Mouse (Mus musculus): Measurements from ENCODE around the gene Slc35b1. TPM values are rescaled to one million over a fixed set of nuclear protein-coding genes. Genes with fewer than 3 reads are reported as not detected.

Slc35b1 gene
- polyA plus RNA-seq, 1 experiment from 2014 or later = 154 TPM

DNA sequence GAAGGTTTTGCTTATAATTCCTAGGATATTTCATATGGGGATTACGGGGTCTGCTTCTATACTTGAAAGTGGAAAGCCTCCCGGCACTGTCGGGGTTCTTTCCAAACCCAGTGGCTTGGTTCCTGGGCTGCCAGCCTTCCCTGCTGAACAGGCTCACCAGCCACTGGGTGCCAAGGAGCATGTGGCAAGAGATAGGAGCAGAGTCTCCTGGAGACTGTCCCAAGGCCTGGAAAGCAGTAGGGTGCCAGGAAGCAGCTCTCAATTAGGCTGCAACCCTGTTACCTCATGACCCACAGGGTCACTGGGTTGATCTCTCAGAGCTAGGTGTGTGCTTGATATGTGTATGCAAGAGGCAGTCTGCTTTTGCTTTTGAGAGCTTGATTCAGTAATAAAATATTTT, 28.1 kb downstream of the Slc35b1 start:
- Histone ChIP-seq H3K27me3 (replicated peaks; ENCODE audit: control insufficient read depth, insufficient read depth, low read length) (no peaks in the 10 kb centered on the region), H3K4me2 (ENCODE audit: low read length) (no peak overlapping the region), H3K9ac (replicated peaks; ENCODE audit: low read depth, low read length) (no peak overlapping the region), H3K36me3 (ENCODE audit: control insufficient read depth, insufficient read depth) (no peaks in the 10 kb centered on the region), H3K4me3 (replicated peaks; ENCODE audit: low read length) (no peak overlapping the region), H3K4me1 (replicated peaks; ENCODE audit: control insufficient read depth, insufficient read depth, low read length) (peaks cover 25% of the 10 kb centered on the region), H3K27ac (ENCODE audit: low read length) (0 out of 2 replicates have a peak overlapping the region, but pooled peaks have one; percentile 22), H3K9me3 (ENCODE audit: control insufficient read depth, low read length) (no peaks in the 10 kb centered on the region)
- no peak for ATAC-seq
- WGBS = 71% methylated on average over 3 of the region's 3 CpGs

DNA sequence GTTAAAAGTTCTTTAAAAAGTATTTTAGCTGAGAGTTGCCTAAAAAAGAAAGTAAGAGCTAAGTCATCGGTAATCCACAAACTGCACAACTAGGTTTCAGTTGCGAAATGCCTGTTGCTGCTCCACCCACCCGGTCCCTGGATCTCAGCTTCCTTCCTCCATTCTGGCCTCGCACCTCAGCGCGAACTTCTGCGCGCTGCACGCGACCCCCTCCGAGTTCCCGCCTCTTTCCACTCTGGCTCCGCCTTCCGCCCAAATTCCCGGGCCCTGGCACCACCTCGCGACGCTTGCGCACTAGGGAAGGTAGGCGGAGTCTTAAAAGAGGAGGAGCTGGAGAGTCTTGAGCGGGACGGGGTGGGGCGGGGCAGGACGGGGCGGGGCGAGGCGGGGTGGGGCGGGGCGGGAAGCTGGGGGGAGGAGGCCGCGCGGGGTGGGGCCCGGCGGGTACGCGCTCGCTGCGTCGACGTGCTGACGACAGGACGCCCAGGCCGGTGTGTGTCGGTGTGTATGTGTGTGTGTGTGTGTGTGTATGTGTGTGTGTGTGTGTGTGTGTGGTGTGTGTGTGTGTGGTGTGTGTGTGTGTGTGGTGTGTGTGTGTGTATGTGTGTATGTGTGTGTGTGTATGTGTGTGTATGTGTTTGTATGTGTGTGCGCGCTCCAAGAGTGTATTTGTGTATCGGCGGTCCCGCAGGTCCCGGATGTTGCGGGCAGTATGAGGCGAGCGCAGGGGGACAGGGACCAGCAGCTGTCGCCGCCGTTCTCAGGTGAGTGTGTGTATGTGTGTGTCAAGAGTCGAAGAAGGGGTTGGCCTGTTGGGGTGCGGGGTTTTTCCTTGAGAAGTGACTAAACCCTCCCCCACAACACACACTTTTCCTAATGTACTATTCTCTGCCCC, 29.4 kb downstream of the Slc35b1 start, which contains the start of gene Spop:
Gene Spop, plus strand, starts transcription at position 440 of the 895 bp plus-strand sequence.
- no peaks in the 10 kb centered on the region for H3K36me3 ChIP-seq (ENCODE audit: control insufficient read depth, insufficient read depth)
- H3K27me3 ChIP-seq (replicated peaks; ENCODE audit: control insufficient read depth, insufficient read depth, low read length) = no peaks in the 10 kb centered on the region
- 2% methylated on average over 56 of the region's 58 CpGs for WGBS
- H3K9ac ChIP-seq (replicated peaks; ENCODE audit: low read depth, low read length) = peak within 1 kb of the TSS; percentile 75
- H3K4me2 ChIP-seq (ENCODE audit: low read length) = peak within 1 kb of the TSS; percentile 83
- peak within 1 kb of the TSS; percentile 96 for H3K27ac ChIP-seq (ENCODE audit: low read length)
- ATAC-seq = peak; percentile 74
- no peaks in the 10 kb centered on the region for H3K9me3 ChIP-seq (ENCODE audit: control insufficient read depth, low read length)
- peak within 1 kb of the TSS; percentile 72 for H3K4me3 ChIP-seq (replicated peaks; ENCODE audit: low read length)
- H3K4me1 ChIP-seq (replicated peaks; ENCODE audit: control insufficient read depth, insufficient read depth, low read length) = peaks cover 25% of the 10 kb centered on the region

- Histone ChIP-seq H3K27me3 (replicated peaks; ENCODE audit: control insufficient read depth, insufficient read depth, low read length) (no peaks in the 10 kb centered on the region), H3K9me3 (ENCODE audit: control insufficient read depth, low read length) (no peaks in the 10 kb centered on the region), H3K4me2 (ENCODE audit: low read length) (peak overlapping the region; percentile 83), H3K27ac (ENCODE audit: low read length) (peak overlapping the region; percentile 96), H3K36me3 (ENCODE audit: control insufficient read depth, insufficient read depth) (0 out of 2 replicates have a peak, but pooled peaks cover 2% of the 10 kb centered on the region), H3K9ac (replicated peaks; ENCODE audit: low read depth, low read length) (peak overlapping the region; percentile 75), H3K4me3 (replicated peaks; ENCODE audit: low read length) (peak overlapping the region; percentile 72), H3K4me1 (replicated peaks; ENCODE audit: control insufficient read depth, insufficient read depth, low read length) (peaks cover 25% of the 10 kb centered on the region)
- peak; percentile 90 for ATAC-seq
- 0% methylated on average over 28 of the region's 28 CpGs for WGBS
Measured at GRCm38 (mm10) chr11:95414536-95415161, 30.2 kb downstream of the Slc35b1 start.

GRCm38 (mm10) chr11:95415931-95416330, 31.4 kb downstream of the Slc35b1 start:
- Histone ChIP-seq H3K9me3 (ENCODE audit: control insufficient read depth, low read length) (no peaks in the 10 kb centered on the region), H3K9ac (replicated peaks; ENCODE audit: low read depth, low read length) (no peak overlapping the region), H3K4me1 (replicated peaks; ENCODE audit: control insufficient read depth, insufficient read depth, low read length) (peaks cover 23% of the 10 kb centered on the region), H3K36me3 (ENCODE audit: control insufficient read depth, insufficient read depth) (0 out of 2 replicates have a peak, but pooled peaks cover 2% of the 10 kb centered on the region), H3K27me3 (replicated peaks; ENCODE audit: control insufficient read depth, insufficient read depth, low read length) (no peaks in the 10 kb centered on the region), H3K27ac (ENCODE audit: low read length) (no peak overlapping the region), H3K4me3 (replicated peaks; ENCODE audit: low read length) (no peak overlapping the region), H3K4me2 (ENCODE audit: low read length) (peak overlapping the region; percentile 83)
- no peak for ATAC-seq

- no peak overlapping the region for H3K9ac ChIP-seq (replicated peaks; ENCODE audit: low read depth, low read length)
- no peaks in the 10 kb centered on the region for H3K9me3 ChIP-seq (ENCODE audit: control insufficient read depth, low read length)
- H3K27ac ChIP-seq (ENCODE audit: low read length) = no peak overlapping the region
- H3K4me1 ChIP-seq (replicated peaks; ENCODE audit: control insufficient read depth, insufficient read depth, low read length) = peaks cover 16% of the 10 kb centered on the region
- no peaks in the 10 kb centered on the region for H3K27me3 ChIP-seq (replicated peaks; ENCODE audit: control insufficient read depth, insufficient read depth, low read length)
- ATAC-seq = no peak
- 87% methylated on average over 5 of the region's 5 CpGs for WGBS
- 0 out of 2 replicates have a peak, but pooled peaks cover 2% of the 10 kb centered on the region for H3K36me3 ChIP-seq (ENCODE audit: control insufficient read depth, insufficient read depth)
- H3K4me2 ChIP-seq (ENCODE audit: low read length) = no peak overlapping the region
- H3K4me3 ChIP-seq (replicated peaks; ENCODE audit: low read length) = no peak overlapping the region
Measured at GRCm38 (mm10) chr11:95417341-95417740, 32.8 kb downstream of the Slc35b1 start.

GRCm38 (mm10) chr11:95420880-95421435, 36.5 kb downstream of the Slc35b1 start:
- WGBS = 90% methylated on average over 2 of the region's 2 CpGs
- no peak for ATAC-seq
- peaks cover 6% of the 10 kb centered on the region for H3K4me1 ChIP-seq (replicated peaks; ENCODE audit: control insufficient read depth, insufficient read depth, low read length)

GRCm38 (mm10) chr11:95423505-95423904, 39.0 kb downstream of the Slc35b1 start:
- 79% methylated on average over 3 of the region's 3 CpGs for WGBS
- Histone ChIP-seq H3K4me3 (replicated peaks; ENCODE audit: low read length) (no peak overlapping the region), H3K9ac (replicated peaks; ENCODE audit: low read depth, low read length) (no peak overlapping the region), H3K27me3 (replicated peaks; ENCODE audit: control insufficient read depth, insufficient read depth, low read length) (no peaks in the 10 kb centered on the region), H3K9me3 (ENCODE audit: control insufficient read depth, low read length) (no peaks in the 10 kb centered on the region), H3K4me1 (replicated peaks; ENCODE audit: control insufficient read depth, insufficient read depth, low read length) (no peaks in the 10 kb centered on the region), H3K4me2 (ENCODE audit: low read length) (no peak overlapping the region), H3K27ac (ENCODE audit: low read length) (no peak overlapping the region), H3K36me3 (ENCODE audit: control insufficient read depth, insufficient read depth) (0 out of 2 replicates have a peak, but pooled peaks cover 2% of the 10 kb centered on the region)
- no peak for ATAC-seq

More at GRCm38 (mm10) chr11:95420880-95421435, 36.5 kb downstream of the Slc35b1 start:
- Histone ChIP-seq H3K9me3 (ENCODE audit: control insufficient read depth, low read length) (no peaks in the 10 kb centered on the region), H3K27ac (ENCODE audit: low read length) (no peak overlapping the region), H3K9ac (replicated peaks; ENCODE audit: low read depth, low read length) (no peak overlapping the region), H3K4me3 (replicated peaks; ENCODE audit: low read length) (no peak overlapping the region), H3K36me3 (ENCODE audit: control insufficient read depth, insufficient read depth) (0 out of 2 replicates have a peak, but pooled peaks cover 2% of the 10 kb centered on the region), H3K27me3 (replicated peaks; ENCODE audit: control insufficient read depth, insufficient read depth, low read length) (no peaks in the 10 kb centered on the region), H3K4me2 (ENCODE audit: low read length) (no peak overlapping the region)

GRCm38 (mm10) chr11:95431344-95431743, 46.9 kb downstream of the Slc35b1 start:
- WGBS = 80% methylated on average over 2 of the region's 2 CpGs
- H3K36me3 ChIP-seq (ENCODE audit: control insufficient read depth, insufficient read depth) = no peaks in the 10 kb centered on the region
- ATAC-seq = no peak
- no peaks in the 10 kb centered on the region for H3K9me3 ChIP-seq (ENCODE audit: control insufficient read depth, low read length)
- H3K4me3 ChIP-seq (replicated peaks; ENCODE audit: low read length) = no peak overlapping the region
- H3K9ac ChIP-seq (replicated peaks; ENCODE audit: low read depth, low read length) = no peak overlapping the region
- H3K27ac ChIP-seq (ENCODE audit: low read length) = no peak overlapping the region
- H3K4me2 ChIP-seq (ENCODE audit: low read length) = no peak overlapping the region
- no peaks in the 10 kb centered on the region for H3K4me1 ChIP-seq (replicated peaks; ENCODE audit: control insufficient read depth, insufficient read depth, low read length)
- H3K27me3 ChIP-seq (replicated peaks; ENCODE audit: control insufficient read depth, insufficient read depth, low read length) = no peaks in the 10 kb centered on the region

DNA sequence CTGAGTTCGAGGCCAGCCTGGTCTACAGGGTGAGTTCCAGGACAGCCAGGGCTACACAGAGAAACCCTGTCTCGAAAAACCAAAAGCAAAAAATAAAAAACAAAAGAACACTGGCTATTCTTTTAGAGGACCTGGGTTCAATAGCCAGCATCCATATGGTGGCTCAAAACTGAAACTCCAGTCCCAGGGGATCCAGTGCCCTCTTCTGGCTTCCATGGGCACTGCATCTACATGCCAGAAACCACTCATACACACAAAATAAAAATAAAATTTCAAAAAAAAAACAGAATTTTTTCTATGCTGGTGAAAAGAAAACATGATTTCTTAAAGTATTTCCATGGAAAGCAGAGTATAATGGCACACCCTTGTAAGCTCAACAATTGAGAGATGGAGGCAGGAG, 47.7 kb downstream of the Slc35b1 start:
- WGBS = 91% methylated on average over 2 of the region's 2 CpGs
- H3K36me3 ChIP-seq (ENCODE audit: control insufficient read depth, insufficient read depth) = no peaks in the 10 kb centered on the region
- no peaks in the 10 kb centered on the region for H3K27me3 ChIP-seq (replicated peaks; ENCODE audit: control insufficient read depth, insufficient read depth, low read length)
- ATAC-seq = no peak
- H3K9me3 ChIP-seq (ENCODE audit: control insufficient read depth, low read length) = no peaks in the 10 kb centered on the region
- no peak overlapping the region for H3K4me2 ChIP-seq (ENCODE audit: low read length)
- H3K27ac ChIP-seq (ENCODE audit: low read length) = no peak overlapping the region
- no peaks in the 10 kb centered on the region for H3K4me1 ChIP-seq (replicated peaks; ENCODE audit: control insufficient read depth, insufficient read depth, low read length)
- H3K4me3 ChIP-seq (replicated peaks; ENCODE audit: low read length) = no peak overlapping the region
- H3K9ac ChIP-seq (replicated peaks; ENCODE audit: low read depth, low read length) = no peak overlapping the region

Measured in forebrain, embryonic 16.5 days (tissue).